Mouse (Mus musculus): ENCODE data around the gene Lrp3.
"Not testable (repeated sequence)": the region's sequence is repeated elsewhere in the genome, so short reads cannot be mapped to it uniquely, and the experiment has no call there.

The Lrp3 gene

GRCm38 (mm10) chr7:35215225-35215624, at the start of gene Lrp3:
Gene Lrp3, minus strand, starts transcription at chr7:35215498.
- DNase-seq (ENCODE audit: low spot score in 2 of 2), result peak; percentile 53 to 56

DNA sequence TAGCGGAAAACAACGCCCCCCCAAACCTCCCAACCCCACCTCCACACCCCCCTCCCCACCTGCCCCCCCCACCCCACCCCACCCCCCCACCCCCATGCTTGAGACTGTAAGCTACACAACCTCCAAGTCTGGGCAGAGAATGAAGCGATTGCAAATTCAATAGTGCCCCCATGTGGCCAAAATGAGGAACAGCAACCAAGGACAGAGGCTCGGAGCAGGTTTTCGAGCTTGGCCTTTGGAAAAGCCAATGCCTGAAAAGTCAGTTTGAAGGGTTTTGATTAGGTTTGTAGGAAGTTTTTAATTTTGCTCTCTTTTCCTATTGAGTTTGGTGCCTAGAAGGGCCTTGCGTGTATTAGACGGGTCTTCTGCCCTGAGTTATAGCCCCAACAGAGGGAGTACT, 49.4 kb upstream of the Lrp3 start:
- DNase-seq (ENCODE audit: low spot score in 2 of 2), result peak; percentile 52 to 58

DNA sequence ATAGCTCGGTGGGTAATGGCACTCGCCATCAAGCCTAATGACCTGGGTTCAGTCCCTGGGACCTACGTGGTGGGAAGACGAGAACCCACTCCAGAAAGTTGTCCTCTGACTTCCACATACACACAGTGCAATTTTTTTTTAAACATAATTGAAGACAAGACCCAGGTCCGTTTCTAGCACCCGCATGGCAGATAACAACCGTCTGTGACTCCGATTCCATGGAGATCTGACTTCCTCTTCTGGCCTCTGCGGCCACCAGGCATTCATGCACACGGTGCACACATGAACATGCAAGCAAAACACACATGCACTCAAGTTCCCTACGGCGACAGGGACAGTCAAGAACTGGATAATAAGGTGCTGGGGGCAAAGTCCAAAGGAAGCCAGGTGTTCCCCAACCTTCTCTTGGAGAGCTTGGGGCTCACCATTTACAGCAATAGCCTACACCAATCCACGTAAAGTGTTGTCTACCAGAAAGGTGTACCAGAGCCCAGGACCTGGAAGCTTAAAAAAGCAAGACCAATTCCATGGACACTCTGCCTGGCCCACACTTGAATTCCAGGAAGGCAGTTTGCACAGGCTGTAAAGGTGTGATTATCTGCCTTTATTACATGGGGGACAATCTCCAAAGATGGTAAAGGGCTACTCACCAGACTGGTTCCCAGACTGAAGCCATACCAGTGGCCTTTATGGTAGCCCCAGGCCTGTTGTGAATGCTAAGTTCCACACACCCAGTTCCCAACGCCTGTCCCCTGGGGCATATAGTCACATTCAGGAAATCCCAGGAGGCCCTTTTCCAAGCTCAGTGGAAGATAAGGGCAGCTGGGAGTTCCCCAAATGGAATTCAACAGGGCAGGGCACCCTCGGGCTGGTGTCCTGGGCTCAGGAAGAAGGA, 48.5 kb upstream of the Lrp3 start:
- no peak for DNase-seq (ENCODE audit: low spot score in 2 of 2)

DNA sequence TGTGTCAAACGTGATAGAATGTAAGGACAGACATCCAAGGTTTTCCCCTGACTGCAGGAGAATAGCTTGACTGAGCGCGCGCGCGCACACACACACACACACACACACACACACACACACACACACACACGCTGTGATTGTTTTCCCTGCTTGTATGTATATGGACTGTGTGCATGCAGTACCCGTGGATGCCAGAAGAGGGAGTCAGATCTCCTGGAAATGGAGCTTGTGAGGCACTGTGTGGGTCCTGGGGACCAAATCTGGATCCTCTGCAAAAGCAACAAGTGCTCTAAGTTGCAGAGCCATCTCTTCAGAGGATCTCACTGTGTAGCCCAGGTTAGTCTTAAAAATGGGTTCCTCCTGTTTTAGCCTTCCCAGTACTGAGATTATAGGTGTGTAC, 44.1 kb upstream of the Lrp3 start:
- no peak for DNase-seq (ENCODE audit: low spot score in 2 of 2)

GRCm38 (mm10) chr7:35258294-35258693, 43.0 kb upstream of the Lrp3 start:
- no peak for DNase-seq (ENCODE audit: low spot score in 2 of 2)

DNA sequence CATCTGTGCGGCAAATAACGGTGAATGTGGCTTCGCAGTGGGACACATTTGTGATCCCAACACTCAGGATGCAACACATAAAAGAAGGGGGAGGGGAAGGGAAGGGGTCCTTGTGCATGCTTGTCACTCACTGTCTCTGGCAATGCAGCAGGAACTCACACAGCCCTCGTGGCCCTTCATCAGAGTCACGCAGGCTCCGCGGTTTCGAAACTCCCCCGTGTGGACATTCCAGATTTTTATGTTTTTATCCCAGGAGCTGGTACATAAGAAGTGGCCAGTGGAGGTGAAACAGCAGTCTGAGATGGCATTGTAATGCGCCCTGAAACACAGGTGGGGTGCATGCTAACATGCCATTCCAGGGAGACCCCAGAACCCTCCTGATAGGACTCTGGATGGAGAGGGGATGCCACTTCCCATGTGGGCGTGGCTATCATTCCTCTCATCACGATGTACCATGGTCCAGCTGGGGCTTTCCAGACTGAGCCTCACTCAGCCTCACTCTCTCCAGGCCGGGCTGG, 36.8 kb upstream of the Lrp3 start:
- DNase-seq (ENCODE audit: low spot score in 2 of 2), result peak; percentile 57 to 58

DNA sequence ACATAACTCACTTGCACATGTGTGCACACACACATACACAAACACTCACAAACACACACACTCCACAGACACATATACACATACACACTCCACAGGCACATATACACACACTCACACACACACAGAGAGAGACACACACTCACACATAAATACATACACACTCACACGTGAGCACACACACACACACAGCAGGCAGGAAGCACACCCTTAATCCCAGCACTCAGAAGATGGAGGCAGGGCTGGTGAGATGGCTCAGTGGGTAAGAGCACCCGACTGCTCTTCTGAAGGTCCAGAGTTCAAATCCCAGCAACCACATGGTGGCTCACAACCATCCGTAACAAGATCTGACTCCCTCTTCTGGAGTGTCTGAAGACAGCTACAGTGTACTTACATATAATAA, 22.6 kb upstream of the Lrp3 start:
- not testable (repeated sequence) for DNase-seq (ENCODE audit: low spot score in 2 of 2)

DNA sequence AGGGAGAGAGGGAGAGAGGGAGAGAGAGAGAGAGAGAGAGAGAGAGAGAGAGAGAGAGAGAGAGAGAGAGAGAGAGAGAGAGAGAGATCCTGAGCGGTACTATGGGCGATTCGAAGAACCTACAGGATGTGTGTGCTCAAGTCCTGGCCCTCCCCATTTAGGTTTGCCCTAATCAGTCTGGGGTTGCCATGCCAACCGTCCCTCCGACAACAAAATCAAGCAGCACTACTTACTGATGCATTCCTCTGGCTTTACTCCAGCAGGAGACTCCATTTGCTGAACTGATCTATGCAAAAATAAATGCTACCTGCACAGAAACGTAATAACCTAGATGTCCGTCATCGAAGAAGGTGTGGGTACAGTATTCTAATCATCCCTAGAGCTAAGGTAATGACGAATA, 20.0 kb upstream of the Lrp3 start:
- peak; percentile 73 to 75 for DNase-seq (ENCODE audit: low spot score in 2 of 2)

DNA sequence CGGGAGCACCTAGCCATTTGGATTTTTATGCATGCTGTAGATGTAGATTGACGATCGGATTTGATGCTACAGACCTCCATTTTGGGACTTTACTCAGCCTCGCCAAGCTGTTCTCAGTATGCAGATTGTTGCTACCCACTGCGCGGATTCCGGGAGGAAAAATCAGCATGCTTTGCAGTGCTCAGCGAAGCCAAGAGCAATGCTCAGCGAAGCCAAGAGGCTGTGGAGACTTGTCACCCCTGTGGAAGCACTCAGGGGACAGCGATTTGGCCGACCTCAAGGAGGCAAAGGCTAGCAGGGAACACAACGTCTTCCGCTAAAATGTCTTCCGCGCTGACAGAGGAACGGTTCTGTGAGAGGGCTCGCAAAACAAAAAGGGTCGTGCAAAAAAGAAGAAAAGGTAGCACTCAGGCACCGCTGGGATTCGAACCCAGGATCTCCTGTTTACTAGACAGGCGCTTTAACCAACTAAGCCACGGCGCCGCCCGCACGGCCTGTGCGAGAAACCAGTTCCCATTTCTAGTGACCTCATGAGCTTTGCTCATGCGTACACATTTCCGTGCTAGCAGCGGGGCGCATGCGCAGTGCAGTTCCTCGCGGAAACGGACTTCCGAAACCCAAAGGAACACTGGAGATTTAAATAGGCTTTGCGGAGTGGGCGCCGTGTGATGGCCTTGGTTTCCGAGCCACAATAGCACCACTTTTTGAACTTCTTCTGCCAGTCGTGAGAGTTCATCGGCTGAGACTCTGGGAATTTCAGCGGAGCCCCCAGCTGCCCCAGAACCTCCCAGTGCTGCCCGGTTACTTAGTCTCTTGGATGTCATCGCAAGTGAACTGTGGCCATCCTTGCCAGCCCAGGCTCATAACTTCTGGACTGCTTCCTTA, 19.3 kb upstream of the Lrp3 start:
- peak; percentile 100 for DNase-seq (ENCODE audit: low spot score in 2 of 2)

DNA sequence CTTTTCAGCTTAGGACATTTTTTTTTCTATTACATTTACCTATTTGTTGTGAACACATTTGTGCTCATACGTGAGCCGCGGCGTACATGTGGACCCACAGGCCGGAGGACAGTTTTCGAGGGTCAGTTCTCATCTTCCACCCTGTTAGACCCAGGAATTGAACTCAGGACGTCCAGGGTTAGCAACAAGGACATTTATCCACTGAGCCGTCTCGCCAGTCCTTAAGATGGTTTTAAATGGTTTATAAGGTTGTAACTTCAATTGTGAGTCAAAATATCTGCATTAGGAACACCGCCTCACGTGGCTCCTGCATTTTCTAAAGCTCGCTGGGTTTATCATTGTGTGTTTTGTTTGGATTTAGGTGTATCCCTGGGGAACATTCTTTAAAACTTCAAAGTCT, 18.6 kb upstream of the Lrp3 start:
- DNase-seq (ENCODE audit: low spot score in 2 of 2), result no peak

DNA sequence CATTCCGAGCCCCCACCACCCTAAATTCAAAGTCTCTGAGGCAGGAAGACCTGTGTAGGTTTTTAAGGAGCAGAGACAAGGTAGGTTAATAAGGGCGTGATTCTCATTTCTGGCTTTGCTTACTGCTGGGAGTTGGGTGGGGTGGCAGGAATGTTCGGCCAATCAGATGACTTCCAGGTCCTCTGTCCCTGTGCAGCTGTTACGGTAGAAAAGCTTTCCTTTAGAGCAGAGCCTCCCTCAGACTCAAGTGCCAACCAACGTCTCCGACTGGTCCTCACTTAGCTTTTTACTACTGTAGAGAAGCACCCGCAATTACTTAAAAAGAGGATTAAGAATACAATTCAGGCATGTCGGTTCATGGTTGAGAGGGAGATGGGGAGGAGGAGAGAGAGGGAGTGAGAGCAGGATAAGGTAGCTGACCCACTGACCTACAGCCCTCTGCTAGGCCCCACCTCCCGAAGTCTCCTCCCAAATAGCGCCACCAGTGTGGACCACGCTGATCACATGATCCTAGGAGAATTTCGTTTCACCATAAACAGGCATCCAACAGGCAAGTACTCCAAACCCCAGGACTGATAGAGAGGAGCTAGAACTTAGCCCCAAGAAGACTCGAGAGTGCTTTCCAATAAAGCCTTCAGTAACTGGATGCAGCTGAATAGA, 17.6 kb upstream of the Lrp3 start:
- no peak for DNase-seq (ENCODE audit: low spot score in 2 of 2)

- no peak for DNase-seq (ENCODE audit: low spot score in 2 of 2)
These were observed 15.0 kb upstream of the Lrp3 start for GRCm38 (mm10) chr7:35230333-35230732.

DNA sequence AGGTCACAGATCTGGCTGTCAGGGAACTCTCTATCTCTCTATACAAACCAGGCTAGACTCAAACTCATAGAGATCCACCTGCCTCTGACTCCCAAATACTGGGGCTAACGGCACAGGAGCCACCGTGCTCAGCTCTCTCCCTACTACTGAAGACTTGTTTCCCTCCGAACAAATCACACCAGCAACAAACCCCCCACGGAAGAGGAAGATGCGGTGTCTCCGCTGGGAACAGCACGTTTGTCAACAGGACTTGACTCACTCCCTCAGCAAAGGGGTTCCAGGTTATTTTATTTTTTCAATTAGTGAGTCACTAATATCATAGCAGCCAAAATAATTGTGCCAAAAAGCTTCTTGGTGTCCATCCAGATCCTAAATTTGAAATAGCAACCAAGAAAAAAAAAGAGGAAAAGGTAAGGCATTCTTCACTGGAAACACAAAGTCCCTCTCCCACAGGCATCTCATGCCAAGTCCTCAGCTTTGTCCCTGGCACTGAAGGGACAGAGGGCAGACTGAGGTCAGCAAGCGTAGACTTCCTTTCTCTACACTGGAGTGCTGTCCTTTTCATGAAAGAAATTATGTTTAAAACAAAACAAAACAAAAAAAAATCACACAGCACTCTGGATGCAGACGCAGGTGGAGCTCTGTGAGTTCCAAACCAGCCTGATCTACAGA, 5.5 kb upstream of the Lrp3 start:
- DNase-seq (ENCODE audit: low spot score in 2 of 2), result no peak

DNA sequence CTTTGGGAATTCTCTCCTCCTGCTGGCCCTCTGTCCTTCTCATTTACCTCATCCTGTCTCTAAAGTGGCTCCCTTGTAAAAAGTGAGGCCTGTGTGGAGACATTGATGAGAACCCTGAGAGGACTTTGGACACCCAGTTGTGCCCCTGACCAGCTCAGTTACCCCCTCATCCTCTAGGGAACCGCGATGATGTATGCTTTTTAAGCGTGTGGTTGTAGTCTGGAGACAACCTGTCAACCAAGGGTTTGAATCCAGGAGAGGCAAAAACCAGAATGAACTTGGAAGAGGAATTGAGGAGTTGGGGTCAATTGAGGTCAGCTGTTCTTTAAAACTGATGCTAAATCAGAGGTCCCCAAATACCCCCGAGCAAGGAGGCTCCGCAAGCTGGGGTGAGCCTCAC, 433 bp upstream of the Lrp3 start:
- no peak for DNase-seq (ENCODE audit: low spot score in 2 of 2)

GRCm38 (mm10) chr7:35214442-35215222, 666 bp downstream of the Lrp3 start:
- DNase-seq (ENCODE audit: low spot score in 2 of 2), result no peak

GRCm38 (mm10) chr7:35211791-35212190, 3.5 kb downstream of the Lrp3 start:
- no peak for DNase-seq (ENCODE audit: low spot score in 2 of 2)

DNA sequence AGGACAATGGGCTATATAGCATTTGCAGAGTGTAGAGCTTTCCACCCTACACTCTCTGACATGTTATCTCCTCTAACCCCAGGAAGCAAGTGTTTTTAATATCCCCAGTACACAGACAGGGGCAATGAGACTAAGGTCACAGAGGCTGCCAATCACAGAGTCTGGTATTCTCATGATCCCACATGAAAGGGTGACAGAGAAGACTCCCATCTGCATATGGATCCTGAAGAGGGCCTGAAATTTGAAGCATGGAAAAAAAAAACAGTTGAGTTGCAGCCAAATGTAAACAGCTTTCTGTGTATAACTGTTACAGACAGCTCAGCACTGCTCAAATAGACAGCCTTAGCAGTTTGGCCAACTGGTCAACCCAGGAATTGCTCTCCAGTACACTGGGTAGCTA, 15.5 kb downstream of the Lrp3 start:
- DNase-seq (ENCODE audit: low spot score in 2 of 2), result no peak

GRCm38 (mm10) chr7:35198981-35199754, 16.1 kb downstream of the Lrp3 start:
- no peak for DNase-seq (ENCODE audit: low spot score in 2 of 2)

DNA sequence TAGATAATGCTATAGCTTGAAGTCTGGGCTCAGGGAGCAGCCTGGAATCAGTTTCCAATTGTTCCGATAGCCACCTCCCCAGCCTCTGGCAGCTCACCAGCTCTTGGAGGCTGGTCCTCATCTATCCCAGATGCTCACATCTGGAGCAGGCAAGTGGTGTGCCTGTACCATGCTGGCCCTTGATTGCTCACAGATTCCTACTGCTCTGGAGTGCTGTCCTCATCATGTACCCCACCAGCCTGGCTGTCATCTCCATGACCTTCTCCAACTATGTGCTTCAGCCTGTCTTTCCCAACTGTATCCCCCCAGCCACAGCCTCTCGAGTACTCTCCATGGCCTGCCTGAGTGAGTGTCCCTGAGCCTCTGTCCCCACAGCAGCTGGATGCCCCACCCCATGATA, 18.3 kb downstream of the Lrp3 start:
- no peak for DNase-seq (ENCODE audit: low spot score in 2 of 2)

DNA sequence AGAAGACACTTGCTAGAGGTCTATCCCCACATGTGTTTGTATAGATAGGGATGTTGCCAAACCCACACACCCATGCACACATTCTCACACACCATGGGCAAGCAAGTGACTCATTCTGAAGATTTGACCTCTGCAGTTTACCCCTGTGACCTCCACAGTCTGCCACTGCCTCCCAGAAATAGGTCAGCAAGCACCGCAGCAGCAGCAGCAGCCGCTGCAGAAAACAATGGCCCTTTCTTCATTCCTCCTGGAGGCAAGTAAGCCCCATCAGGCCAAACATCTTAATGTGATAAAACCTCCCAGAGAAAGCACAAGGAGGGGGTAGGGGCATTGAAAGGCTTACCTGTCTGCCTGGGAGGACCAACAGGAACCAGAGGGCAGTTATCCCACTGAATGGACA, 24.0 kb downstream of the Lrp3 start:
- DNase-seq (ENCODE audit: low spot score in 2 of 2), result no peak
